Comparison of ENCODE assay signal across 20 mouse cellular contexts in the genomic region with DNA sequence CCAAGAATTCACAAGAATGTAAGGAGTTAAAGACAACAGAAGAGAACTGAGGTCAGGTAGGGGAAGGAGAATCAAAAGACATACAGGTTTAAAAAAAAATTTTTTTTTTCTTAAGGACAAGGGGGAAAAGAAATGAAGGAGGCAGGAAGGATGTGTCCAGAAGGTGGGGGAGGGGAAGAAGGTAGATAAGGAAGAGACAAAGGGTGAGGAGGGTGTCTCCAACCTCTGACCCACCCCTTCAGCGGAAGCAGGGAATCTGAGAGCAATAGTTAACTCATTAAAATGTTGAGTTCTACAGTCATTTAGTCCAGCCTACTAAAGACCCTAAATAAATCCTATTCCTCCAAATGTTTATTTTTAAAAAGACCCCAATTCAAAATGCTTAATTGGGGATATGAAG. TPM values are rescaled to one million over a fixed set of nuclear protein-coding genes. Genes with fewer than 3 reads are reported as not detected.
DNase-seq lines count a peak whose midpoint lies in the region; ATAC-seq and TF ChIP-seq lines count a peak whose summit lies in the region.
"Had no signal": no experiment of that assay in that cellular context is flagged by ENCODE, and none has a peak within 500 bp of the region (broad histone marks: within the 10 kb centered on the region; RNA-seq: fewer than 3 reads in every experiment).

No protein-coding gene starts in this region.

- H3K4me2 ChIP-seq in hindbrain, embryonic 15.5 days: 0 out of 2 replicates have a peak overlapping the region, but pooled peaks have one; percentile 6
- no peak overlapping the region for H3K4me2 ChIP-seq in hindbrain, postnatal 0 days (ENCODE audit: low read depth, low read length)
- H3K4me2 ChIP-seq in neural tube, embryonic 13.5 days: peak overlapping the region; percentile 20; the same call in 1 of the 2 replicates
- no peak overlapping the region for H3K4me2 ChIP-seq in neural tube, embryonic 15.5 days
- no peak overlapping the region for H3K4me2 ChIP-seq in kidney, embryonic 15.5 days
- H3K4me2 ChIP-seq: embryonic facial prominence, embryonic 12.5 days; liver, embryonic 12.5 days had no signal

- no peak overlapping the region for H3K9ac ChIP-seq in hindbrain, embryonic 15.5 days
- no peak overlapping the region for H3K9ac ChIP-seq in hindbrain, postnatal 0 days (replicated peaks; ENCODE audit: low read length)
- no peak overlapping the region for H3K9ac ChIP-seq in neural tube, embryonic 13.5 days
- no peak overlapping the region for H3K9ac ChIP-seq in neural tube, embryonic 15.5 days (replicated peaks)
- no peak overlapping the region for H3K9ac ChIP-seq in kidney, embryonic 15.5 days
- H3K9ac ChIP-seq: embryonic facial prominence, embryonic 12.5 days; forebrain, postnatal 0 days; heart, embryonic 12.5 days; liver, embryonic 12.5 days had no signal

- H3K27me3 ChIP-seq in hindbrain, embryonic 15.5 days: peaks cover 12% of the 10 kb centered on the region; the same call in 1 of the 2 replicates
- H3K27me3 ChIP-seq in hindbrain, postnatal 0 days (ENCODE audit: insufficient read depth, low read length): no peaks in the 10 kb centered on the region
- H3K27me3 ChIP-seq in neural tube, embryonic 13.5 days: peaks cover 23% of the 10 kb centered on the region
- H3K27me3 ChIP-seq in neural tube, embryonic 15.5 days (replicated peaks): peaks cover 17% of the 10 kb centered on the region
- peaks cover 3% of the 10 kb centered on the region; the same call in 1 of the 2 replicates for H3K27me3 ChIP-seq in kidney, embryonic 15.5 days
- H3K27me3 ChIP-seq: heart, embryonic 12.5 days had no signal

- peaks cover 25% of the 10 kb centered on the region for H3K4me1 ChIP-seq in hindbrain, embryonic 15.5 days (replicated peaks)
- H3K4me1 ChIP-seq in hindbrain, postnatal 0 days (ENCODE audit: insufficient read depth, low read length): no peaks in the 10 kb centered on the region
- H3K4me1 ChIP-seq in neural tube, embryonic 13.5 days (replicated peaks): peaks cover 28% of the 10 kb centered on the region
- peaks cover 27% of the 10 kb centered on the region for H3K4me1 ChIP-seq in neural tube, embryonic 15.5 days
- H3K4me1 ChIP-seq in kidney, embryonic 15.5 days: peaks cover 9% of the 10 kb centered on the region

- DNase-seq in hindbrain, postnatal 0 days (ENCODE audit: low spot score): no peak
- DNase-seq in ZHBTc4 (ENCODE audit: low read depth, low spot score) (peak; percentile 71), MN1 (ENCODE audit: low spot score) (no peak)
- DNase-seq: adrenal gland, adult 2 months; cerebellum, adult 9-10 months; forebrain, postnatal 0 days; gastrocnemius, postnatal 36 days; kidney, adult 2 months; kidney, postnatal 14 days; lung, adult 2 months; thymus, adult 2 months had no signal

- H3K36me3 ChIP-seq in hindbrain, embryonic 15.5 days: no peaks in the 10 kb centered on the region
- H3K36me3 ChIP-seq in hindbrain, postnatal 0 days (ENCODE audit: insufficient read depth, low read length): no peaks in the 10 kb centered on the region
- H3K36me3 ChIP-seq in neural tube, embryonic 13.5 days: no peaks in the 10 kb centered on the region
- H3K36me3 ChIP-seq in neural tube, embryonic 15.5 days: no peaks in the 10 kb centered on the region
- H3K36me3 ChIP-seq in kidney, embryonic 15.5 days: peaks cover 3% of the 10 kb centered on the region
- H3K36me3 ChIP-seq: liver, embryonic 12.5 days had no signal

- 59% methylated on average over 1 of the region's 1 CpGs for WGBS in hindbrain, embryonic 15.5 days
- WGBS in hindbrain, postnatal 0 days: 64% methylated on average over 1 of the region's 1 CpGs
- 33% methylated on average over 1 of the region's 1 CpGs for WGBS in neural tube, embryonic 13.5 days
- 45% methylated on average over 1 of the region's 1 CpGs for WGBS in neural tube, embryonic 15.5 days
- 49% methylated on average over 1 of the region's 1 CpGs for WGBS in kidney, embryonic 15.5 days

- no peak for TF ChIP-seq CTCF in hindbrain, postnatal 0 days (IDR thresholded peaks at IDR 0.05; ENCODE audit: low read depth)

- ATAC-seq in hindbrain, embryonic 15.5 days (ENCODE audit: low FRiP score, low read depth): no peak
- ATAC-seq in hindbrain, postnatal 0 days: no peak
- ATAC-seq in neural tube, embryonic 13.5 days (ENCODE audit: low read depth): no peak
- ATAC-seq in neural tube, embryonic 15.5 days (ENCODE audit: low FRiP score): no peak
- ATAC-seq in kidney, embryonic 15.5 days (replicated peaks; ENCODE audit: low FRiP score): no peak
- ATAC-seq: liver, embryonic 12.5 days had no signal

- no peak overlapping the region for H3K4me3 ChIP-seq in hindbrain, embryonic 15.5 days
- H3K4me3 ChIP-seq in hindbrain, postnatal 0 days (ENCODE audit: low read length): no peak overlapping the region
- H3K4me3 ChIP-seq in neural tube, embryonic 13.5 days: no peak overlapping the region
- no peak overlapping the region for H3K4me3 ChIP-seq in neural tube, embryonic 15.5 days (replicated peaks)
- H3K4me3 ChIP-seq in kidney, embryonic 15.5 days (replicated peaks): no peak overlapping the region
- H3K4me3 ChIP-seq: embryonic facial prominence, embryonic 12.5 days; heart, embryonic 12.5 days; left cerebral cortex, adult 2 months; liver, embryonic 12.5 days; myocyte had no signal

- H3K27ac ChIP-seq in hindbrain, embryonic 15.5 days (replicated peaks): no peak overlapping the region
- H3K27ac ChIP-seq in hindbrain, postnatal 0 days: no peak overlapping the region
- no peak overlapping the region for H3K27ac ChIP-seq in neural tube, embryonic 13.5 days (replicated peaks)
- no peak overlapping the region for H3K27ac ChIP-seq in neural tube, embryonic 15.5 days (replicated peaks)
- H3K27ac ChIP-seq in kidney, embryonic 15.5 days: no peak overlapping the region
- H3K27ac ChIP-seq: embryonic facial prominence, embryonic 12.5 days; left cerebral cortex, adult 2 months; liver, embryonic 12.5 days had no signal

- no peaks in the 10 kb centered on the region for H3K9me3 ChIP-seq in hindbrain, embryonic 15.5 days
- H3K9me3 ChIP-seq in hindbrain, postnatal 0 days (ENCODE audit: low read length): no peaks in the 10 kb centered on the region
- H3K9me3 ChIP-seq in neural tube, embryonic 13.5 days: no peaks in the 10 kb centered on the region
- no peaks in the 10 kb centered on the region for H3K9me3 ChIP-seq in neural tube, embryonic 15.5 days (replicated peaks)
- no peaks in the 10 kb centered on the region for H3K9me3 ChIP-seq in kidney, embryonic 15.5 days (replicated peaks)
- H3K9me3 ChIP-seq: embryonic facial prominence, embryonic 12.5 days; heart, embryonic 12.5 days; liver, embryonic 12.5 days had no signal

RNA-seq across cellular contexts. Expression of a gene that starts 24.3 kb away (rescaled TPM):
- polyA plus RNA-seq in hindbrain, embryonic 15.5 days (2015; fragmentation: Nextera tagmentation; extraction: Ambion mirVana): 35.1 and 37.7 TPM in 2 replicates
- 32.8 and 39.5 TPM in 2 replicates for total RNA-seq in hindbrain, postnatal 0 days (2014; rRNA removed)
- polyA plus RNA-seq in hindbrain, postnatal 0 days (2015; fragmentation: Nextera tagmentation; extraction: Ambion mirVana): 30.3 and 32.2 TPM in 2 replicates
- 30.4 and 39.0 TPM in 2 replicates for polyA plus RNA-seq in neural tube, embryonic 13.5 days (2015; fragmentation: Nextera tagmentation; extraction: Ambion mirVana)
- 36.8 and 37.8 TPM in 2 replicates for polyA plus RNA-seq in neural tube, embryonic 15.5 days (2015; fragmentation: Nextera tagmentation; extraction: Ambion mirVana)
- polyA plus RNA-seq in kidney, embryonic 15.5 days (2015; fragmentation: Nextera tagmentation; extraction: Ambion mirVana): 28.5 and 32.9 TPM in 2 replicates

RNA-seq across cellular contexts. Expression of a gene that starts 35.9 kb away (rescaled TPM):
- 13.7 and 16.1 TPM in 2 replicates for polyA plus RNA-seq in hindbrain, embryonic 15.5 days (2015; fragmentation: Nextera tagmentation; extraction: Ambion mirVana)
- 15.7 and 23.1 TPM in 2 replicates for total RNA-seq in hindbrain, postnatal 0 days (2014; rRNA removed)
- polyA plus RNA-seq in hindbrain, postnatal 0 days (2015; fragmentation: Nextera tagmentation; extraction: Ambion mirVana): 13.7 and 15.4 TPM in 2 replicates
- polyA plus RNA-seq in neural tube, embryonic 13.5 days (2015; fragmentation: Nextera tagmentation; extraction: Ambion mirVana): 15.4 and 15.7 TPM in 2 replicates
- 13.9 and 14.8 TPM in 2 replicates for polyA plus RNA-seq in neural tube, embryonic 15.5 days (2015; fragmentation: Nextera tagmentation; extraction: Ambion mirVana)
- polyA plus RNA-seq in kidney, embryonic 15.5 days (2015; fragmentation: Nextera tagmentation; extraction: Ambion mirVana): 15.0 and 15.8 TPM in 2 replicates

Comparison
In these comparisons a context has a peak if more than half of its experiments do, and no peak if none do; other contexts are left out.
1. H3K4me2 ChIP-seq: peak in hindbrain, embryonic 15.5 days (single experiment) and neural tube, embryonic 13.5 days (single experiment); none in hindbrain, postnatal 0 days (single experiment), neural tube, embryonic 15.5 days (single experiment) and kidney, embryonic 15.5 days (single experiment).